Mouse (Mus musculus) liver, embryonic 16.5 days (tissue): ENCODE measurements at regions not wholly inside any gene's neighbourhood (a gene's known extent, or its start where the extent isn't known, plus 50 kb on each side); places are given as distances from the start of the nearest gene placed in this dataset.

ENCODE experiments used
- ATAC-seq: fragments of 200-750 bp; cut with Nextera tagmentation; 2 replicates; pipeline ENCODE4 v1.8.0; 2017; ENCODE audit warnings: low read depth, mild to moderate bottlenecking, moderate number of reproducible peaks, moderate library complexity
- H3K27ac ChIP-seq: fragments of 300-500 bp; sonication (generic); 2 replicates; pipeline ENCODE4 v1.5.1; 2014; ENCODE audit warnings: mild to moderate bottlenecking, low read length
- H3K27me3 ChIP-seq: fragments of 300-500 bp; sonication (generic); 2 replicates; pipeline ENCODE4 v1.6.1; 2014; ENCODE audit warnings: low read depth, low read length, mixed read lengths; ENCODE audit not compliant: control insufficient read depth, insufficient read depth
- H3K36me3 ChIP-seq: fragments of 300-500 bp; sonication (generic); 2 replicates; pipeline ENCODE4 v1.6.1; 2014; ENCODE audit warnings: mild to moderate bottlenecking; ENCODE audit not compliant: control insufficient read depth, insufficient read depth
- H3K4me1 ChIP-seq: fragments of 300-500 bp; sonication (generic); 2 replicates; pipeline ENCODE4 v1.6.1; 2014; ENCODE audit warnings: low read depth, low read length, mixed read lengths; ENCODE audit not compliant: control insufficient read depth
- H3K4me2 ChIP-seq: fragments of 300-500 bp; sonication (generic); 2 replicates; pipeline ENCODE4 v1.6.1; 2014; ENCODE audit warnings: low read depth, low read length, mixed read lengths
- H3K4me3 ChIP-seq: fragments of 300-500 bp; sonication (generic); 2 replicates; pipeline ENCODE4 v1.5.1; 2014; ENCODE audit warnings: low read depth, mild to moderate bottlenecking, low read length
- H3K9ac ChIP-seq: fragments of 300-500 bp; sonication (generic); 2 replicates; pipeline ENCODE4 v1.6.1; 2014; ENCODE audit warnings: low read depth, low read length
- H3K9me3 ChIP-seq: fragments of 300-500 bp; sonication (generic); replicated peaks from 2 replicates; pipeline ENCODE4 v1.6.1; 2016; ENCODE audit warnings: low read length; ENCODE audit not compliant: control insufficient read depth
- WGBS: fragments of 180-500 bp; shearing (Covaris S2); extraction: QIAGEN DNeasy Blood & Tissue Kit; methylation state at CpG from one replicate; pipeline ENCODE4 v1.1.7; 2014; ENCODE audit not compliant: insufficient replicate concordance; 5-methylcytosine and 5-hydroxymethylcytosine counted together

- Histone ChIP-seq H3K27me3 (no peaks in the 10 kb centered on the region), H3K4me2 (no peak overlapping the region), H3K36me3 (no peaks in the 10 kb centered on the region), H3K4me1 (no peaks in the 10 kb centered on the region), H3K9me3 (no peaks in the 10 kb centered on the region), H3K27ac (no peak overlapping the region), H3K9ac (no peak overlapping the region), H3K4me3 (no peak overlapping the region)
- 54% methylated on average over 2 of the region's 2 CpGs for WGBS
- no peak for ATAC-seq
Observed at GRCm38 (mm10) chr1:169224431-169224830, 306.8 kb downstream of the Nuf2 start.

GRCm38 (mm10) chr1:169187658-169188057 lies 343.6 kb downstream of the Nuf2 start:
- H3K4me1 ChIP-seq = no peaks in the 10 kb centered on the region
- no peaks in the 10 kb centered on the region for H3K9me3 ChIP-seq
- no peak overlapping the region for H3K4me2 ChIP-seq
- H3K27me3 ChIP-seq = no peaks in the 10 kb centered on the region
- WGBS = 38% methylated on average over 1 of the region's 1 CpGs
- H3K9ac ChIP-seq = no peak overlapping the region
- ATAC-seq = no peak
- no peak overlapping the region for H3K27ac ChIP-seq
- no peak overlapping the region for H3K4me3 ChIP-seq
- H3K36me3 ChIP-seq = no peaks in the 10 kb centered on the region

GRCm38 (mm10) chr1:169170405-169170804 lies 360.9 kb downstream of the Nuf2 start:
- H3K27me3 ChIP-seq = no peaks in the 10 kb centered on the region
- WGBS = 47% methylated on average over 2 of the region's 2 CpGs
- no peaks in the 10 kb centered on the region for H3K4me1 ChIP-seq
- H3K4me2 ChIP-seq = no peak overlapping the region
- H3K27ac ChIP-seq = no peak overlapping the region
- no peaks in the 10 kb centered on the region for H3K9me3 ChIP-seq
- no peaks in the 10 kb centered on the region for H3K36me3 ChIP-seq
- no peak overlapping the region for H3K9ac ChIP-seq
- H3K4me3 ChIP-seq = no peak overlapping the region
- ATAC-seq = no peak

- no peak for ATAC-seq
- Histone ChIP-seq H3K36me3 (no peaks in the 10 kb centered on the region), H3K4me3 (no peak overlapping the region), H3K27me3 (no peaks in the 10 kb centered on the region), H3K9ac (no peak overlapping the region), H3K9me3 (no peaks in the 10 kb centered on the region; the same call in 1 of the 2 replicates), H3K4me1 (no peaks in the 10 kb centered on the region), H3K4me2 (no peak overlapping the region), H3K27ac (no peak overlapping the region)
- 67% methylated on average over 4 of the region's 4 CpGs for WGBS
Observed at GRCm38 (mm10) chr1:169168033-169168432, 363.2 kb downstream of the Nuf2 start.

DNA sequence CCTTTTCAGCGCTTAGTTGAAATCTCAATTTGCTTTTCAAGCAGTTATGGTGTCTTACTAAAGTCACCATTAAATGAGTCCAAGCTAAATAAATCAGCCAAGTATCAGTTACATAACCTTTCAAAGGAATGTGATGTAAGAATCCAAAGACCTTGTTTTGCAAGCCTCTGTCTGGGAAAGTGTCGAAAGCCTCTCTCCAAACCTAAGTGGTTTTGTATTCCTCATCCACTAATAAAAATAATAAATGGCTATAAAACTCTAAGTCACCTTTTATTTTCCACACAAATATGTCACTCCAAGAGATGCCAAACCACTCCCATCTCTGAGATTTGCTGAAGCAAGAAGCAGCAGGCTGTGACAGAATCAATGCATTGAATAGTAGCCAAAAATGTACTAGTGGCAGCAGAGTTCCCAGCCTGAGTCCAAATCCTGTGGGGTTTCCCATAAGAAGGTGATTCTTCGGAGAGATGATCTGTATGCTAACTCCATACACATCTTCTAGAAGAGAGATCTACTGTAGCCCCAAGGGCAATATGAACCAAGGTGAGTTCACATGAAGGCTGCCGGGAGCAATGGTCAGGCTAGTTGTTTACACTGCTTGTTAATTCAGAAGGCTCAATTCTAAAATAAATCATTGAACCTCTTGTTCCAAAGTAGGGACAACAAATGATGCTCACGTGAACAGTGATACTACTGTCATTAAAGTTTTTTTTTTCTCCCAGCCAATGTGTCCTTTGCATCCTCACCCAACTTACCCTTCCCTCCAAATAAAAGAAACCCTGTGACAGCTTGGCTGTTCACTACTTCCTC lies 365.0 kb downstream of the Nuf2 start:
- Histone ChIP-seq H3K27me3 (no peaks in the 10 kb centered on the region), H3K4me3 (no peak overlapping the region), H3K9ac (no peak overlapping the region), H3K4me1 (no peaks in the 10 kb centered on the region), H3K36me3 (no peaks in the 10 kb centered on the region), H3K4me2 (no peak overlapping the region), H3K9me3 (no peaks in the 10 kb centered on the region; the same call in 1 of the 2 replicates), H3K27ac (no peak overlapping the region)
- no peak for ATAC-seq
- 66% methylated on average over 5 of the region's 5 CpGs for WGBS

GRCm38 (mm10) chr1:169160858-169161257 lies 370.4 kb downstream of the Nuf2 start:
- Histone ChIP-seq H3K4me1 (no peaks in the 10 kb centered on the region), H3K4me3 (no peak overlapping the region), H3K9me3 (no peaks in the 10 kb centered on the region; the same call in 1 of the 2 replicates), H3K4me2 (no peak overlapping the region), H3K27me3 (no peaks in the 10 kb centered on the region), H3K9ac (no peak overlapping the region), H3K36me3 (no peaks in the 10 kb centered on the region), H3K27ac (no peak overlapping the region)
- 44% methylated on average over 6 of the region's 6 CpGs for WGBS
- no peak for ATAC-seq

- Histone ChIP-seq H3K36me3 (no peaks in the 10 kb centered on the region), H3K27me3 (no peaks in the 10 kb centered on the region), H3K4me3 (no peak overlapping the region), H3K9me3 (no peaks in the 10 kb centered on the region; the same call in 1 of the 2 replicates), H3K27ac (no peak overlapping the region), H3K4me1 (no peaks in the 10 kb centered on the region), H3K4me2 (no peak overlapping the region), H3K9ac (no peak overlapping the region)
- ATAC-seq = no peak
- 57% methylated on average over 1 of the region's 1 CpGs for WGBS
Observed at GRCm38 (mm10) chr1:169160220-169160619, 371.0 kb downstream of the Nuf2 start.

DNA sequence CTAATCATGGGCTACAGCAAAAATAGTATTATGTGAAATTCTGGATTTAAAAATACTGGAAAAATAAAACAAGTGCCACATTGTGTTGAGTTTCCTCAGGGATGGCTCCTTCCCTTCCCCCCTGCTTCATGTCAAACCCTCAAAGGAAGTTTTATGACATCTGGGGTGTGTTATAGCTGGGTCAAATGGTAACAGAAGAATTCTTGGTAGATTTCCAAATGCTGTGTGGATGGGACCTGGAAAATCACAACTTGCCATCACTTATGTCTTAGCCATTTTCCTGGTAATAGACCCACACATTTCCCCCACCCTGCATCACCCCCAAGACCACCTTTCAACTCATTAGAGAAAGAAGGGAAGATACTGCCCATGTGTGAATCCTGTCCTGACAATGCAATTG lies 371.5 kb downstream of the Nuf2 start:
- Histone ChIP-seq H3K27ac (no peak overlapping the region), H3K9ac (no peak overlapping the region), H3K4me3 (no peak overlapping the region), H3K9me3 (no peaks in the 10 kb centered on the region), H3K4me1 (no peaks in the 10 kb centered on the region), H3K36me3 (no peaks in the 10 kb centered on the region), H3K4me2 (no peak overlapping the region), H3K27me3 (no peaks in the 10 kb centered on the region)
- ATAC-seq = no peak

- Histone ChIP-seq H3K4me2 (no peak overlapping the region), H3K9me3 (no peaks in the 10 kb centered on the region), H3K4me3 (no peak overlapping the region), H3K27me3 (no peaks in the 10 kb centered on the region), H3K9ac (no peak overlapping the region), H3K36me3 (no peaks in the 10 kb centered on the region), H3K27ac (no peak overlapping the region), H3K4me1 (no peaks in the 10 kb centered on the region)
- no peak for ATAC-seq
- 63% methylated on average over 3 of the region's 3 CpGs for WGBS
Observed at GRCm38 (mm10) chr1:169157496-169157895, 373.8 kb downstream of the Nuf2 start.
